Mouse (Mus musculus): ENCODE data around the gene Actr3b.
A peak's percentile ranks its signal among the peaks of the same experiment; 100 is the strongest.

- TF ChIP-seq CTCF (conservative IDR thresholded peaks at IDR 0.05 in 1 of 2, IDR thresholded peaks at IDR 0.05 in 1 of 2; ENCODE audit: low read depth in 2 of 2, low read length in 2 of 2) (no peak), USF1 (IDR thresholded peaks at IDR 0.05; ENCODE audit: low read depth, low read length) (no peak), POLR2A (IDR thresholded peaks at IDR 0.05; ENCODE audit: low read depth, low read length) (no peak), UBTF (IDR thresholded peaks at IDR 0.05; ENCODE audit: low read depth, low read length) (no peak), EP300 (IDR thresholded peaks at IDR 0.05; ENCODE audit: low read length) (no peak), MXI1 (IDR thresholded peaks at IDR 0.05; ENCODE audit: low read depth, low read length) (no peak), CHD1 (IDR thresholded peaks at IDR 0.05; ENCODE audit: low read depth, low read length) (no peak), SIN3A (IDR thresholded peaks at IDR 0.05; ENCODE audit: low read length) (no peak), ZC3H11A (IDR thresholded peaks at IDR 0.05; ENCODE audit: low read depth, low read length) (no peak), ZNF384 (IDR thresholded peaks at IDR 0.05; ENCODE audit: low read depth, low read length) (no peak), ZMIZ1 (IDR thresholded peaks at IDR 0.05; ENCODE audit: low read depth, low read length) (no peak), MAX (IDR thresholded peaks at IDR 0.05; ENCODE audit: low read length) (peak; percentile 40; the same call in 1 of the 2 replicates), HCFC1 (IDR thresholded peaks at IDR 0.05; ENCODE audit: low read depth, low read length) (no peak), ELF1 (IDR thresholded peaks at IDR 0.05; ENCODE audit: low read depth, low read length) (no peak)
Observed at GRCm38 (mm10) chr5:25760410-25760832, 624 bp downstream of the Actr3b start.
